Mouse (Mus musculus): Measurements from ENCODE around the gene Satb2. TPM values are rescaled to one million over a fixed set of nuclear protein-coding genes. Genes with fewer than 3 reads are reported as not detected.

The Satb2 gene
- polyA plus RNA-seq, 1 experiment: 1.8 TPM

DNA sequence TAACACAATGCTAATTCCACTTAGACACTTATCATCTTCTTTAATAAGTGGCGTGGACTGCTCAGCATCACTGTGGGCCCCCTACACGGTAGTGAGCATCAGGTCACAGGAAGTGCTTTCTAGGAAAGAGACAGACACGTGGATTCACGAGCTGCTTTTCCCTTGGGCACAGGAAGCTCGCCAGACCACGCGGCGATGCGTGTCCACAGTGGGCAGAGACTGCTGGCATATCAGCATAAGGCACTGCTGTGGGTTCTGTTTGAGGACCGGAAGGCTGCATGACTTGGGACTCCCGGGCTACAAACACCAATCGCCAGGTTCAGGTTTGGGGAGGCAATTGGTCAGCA is 22.7 kb downstream of the Satb2 start:
- TF ChIP-seq SRF (IDR thresholded peaks at IDR 0.05; ENCODE audit: control insufficient read depth, insufficient read length, low read depth) (no peak), USF1 (IDR thresholded peaks at IDR 0.05; ENCODE audit: low read depth) (no peak), CEBPB (IDR thresholded peaks at IDR 0.05; ENCODE audit: insufficient read depth, poor library complexity, severe bottlenecking) (no peak), MAX (IDR thresholded peaks at IDR 0.05; ENCODE audit: low read depth) (no peak), REST (IDR thresholded peaks at IDR 0.05; ENCODE audit: insufficient read depth, insufficient read length) (no peak)
- Histone ChIP-seq H3ac (ENCODE audit: control insufficient read depth, insufficient read length) (no peak overlapping the region), H3K27me3 (ENCODE audit: control insufficient read depth, insufficient read depth, insufficient read length) (no peaks in the 10 kb centered on the region), H3K4me2 (ENCODE audit: low read depth) (no peak overlapping the region), H3K79me2 (ENCODE audit: control insufficient read depth, insufficient read depth) (no peaks in the 10 kb centered on the region), H3K36me3 (ENCODE audit: control insufficient read depth, insufficient read depth) (peaks cover 3% of the 10 kb centered on the region), H3K4me3 (no peak overlapping the region)

DNA sequence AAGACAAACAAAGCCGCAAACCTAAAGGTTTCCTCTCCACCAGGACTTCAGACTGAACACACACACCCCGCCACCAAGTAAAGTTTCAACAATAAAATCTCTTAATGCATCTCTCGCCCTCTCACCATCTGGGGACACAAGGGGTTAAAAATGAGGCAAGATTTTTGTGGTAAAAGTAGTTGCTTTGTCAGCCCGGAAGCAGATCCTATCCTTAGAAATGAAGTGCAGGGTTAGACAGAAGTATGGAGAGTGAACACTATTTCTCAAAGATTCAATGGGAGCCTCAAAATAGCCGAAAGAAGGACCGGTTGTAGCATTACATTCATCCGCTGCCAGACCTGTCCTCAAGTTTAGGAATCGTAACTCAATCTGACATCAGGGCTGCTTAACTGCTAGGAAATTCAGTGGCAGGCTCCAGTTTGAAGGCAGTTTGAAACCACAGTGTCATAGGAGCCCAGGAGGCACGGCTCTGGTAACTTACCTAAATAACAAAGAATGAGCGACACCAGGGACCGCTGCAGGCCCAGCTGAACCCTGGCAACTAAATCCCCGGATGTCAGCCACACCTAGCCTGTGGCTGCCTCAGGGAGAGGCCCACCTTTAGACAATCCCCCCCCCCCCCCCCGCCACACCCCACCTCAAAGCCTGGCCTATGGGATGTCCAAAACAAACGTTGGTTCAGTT is 23.3 kb downstream of the Satb2 start:
- no peak overlapping the region for H3ac ChIP-seq (ENCODE audit: control insufficient read depth, insufficient read length)
- TF ChIP-seq TCF12 (IDR thresholded peaks at IDR 0.05; ENCODE audit: insufficient read depth, poor library complexity, severe bottlenecking) (no peak), POLR2AphosphoS2 (IDR thresholded peaks at IDR 0.05; ENCODE audit: insufficient read length, low read depth) (no peak), POLR2A (IDR thresholded peaks at IDR 0.05; ENCODE audit: insufficient read length, low read depth) (no peak), SRF (IDR thresholded peaks at IDR 0.05; ENCODE audit: control insufficient read depth, insufficient read length, low read depth) (no peak), TCF3 (IDR thresholded peaks at IDR 0.05; ENCODE audit: insufficient read length, low read depth) (no peak), USF1 (IDR thresholded peaks at IDR 0.05; ENCODE audit: low read depth) (no peak), MYOD1 (IDR thresholded peaks at IDR 0.05; ENCODE audit: control insufficient read depth in 1 of 3, insufficient read length in 2 of 3, low read depth in 2 of 3) (no peak), REST (IDR thresholded peaks at IDR 0.05; ENCODE audit: insufficient read depth, insufficient read length) (no peak), MAX (IDR thresholded peaks at IDR 0.05; ENCODE audit: low read depth) (no peak), CEBPB (IDR thresholded peaks at IDR 0.05; ENCODE audit: insufficient read depth, poor library complexity, severe bottlenecking) (no peak), MYOG (IDR thresholded peaks at IDR 0.05; ENCODE audit: control insufficient read depth in 1 of 3, insufficient read depth in 1 of 3, insufficient read length in 2 of 3, low read depth in 2 of 3) (no peak), E2F4 (IDR thresholded peaks at IDR 0.05; ENCODE audit: insufficient read depth) (no peak)
- H3K27me3 ChIP-seq (ENCODE audit: control insufficient read depth, insufficient read depth, insufficient read length): no peaks in the 10 kb centered on the region
- H3K4me2 ChIP-seq (ENCODE audit: low read depth): no peak overlapping the region
- H3K79me2 ChIP-seq (ENCODE audit: control insufficient read depth, insufficient read depth): no peaks in the 10 kb centered on the region
- no peak overlapping the region for H3K4me3 ChIP-seq
- H3K36me3 ChIP-seq (ENCODE audit: control insufficient read depth, insufficient read depth): peaks cover 4% of the 10 kb centered on the region

DNA sequence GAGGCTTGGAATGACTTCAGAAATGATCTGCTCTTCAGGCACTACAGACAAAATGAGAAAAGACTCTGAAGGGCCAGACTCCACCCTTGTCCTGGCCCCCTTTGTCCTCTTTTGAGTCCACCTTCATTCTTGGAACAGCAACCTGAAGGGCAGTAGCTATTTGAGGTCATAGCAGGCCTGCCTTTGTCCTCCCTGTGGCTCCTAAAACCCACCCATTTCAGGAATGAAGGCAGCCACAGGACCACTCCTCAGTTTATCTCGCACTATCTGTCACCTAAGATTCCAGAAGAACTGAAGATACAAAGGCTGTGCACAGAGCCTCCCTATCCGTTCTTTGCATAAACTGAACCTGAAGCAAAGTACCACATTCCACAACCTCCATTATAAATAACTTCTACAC is 24.9 kb downstream of the Satb2 start:
- no peak overlapping the region for H3ac ChIP-seq (ENCODE audit: control insufficient read depth, insufficient read length)
- H3K4me2 ChIP-seq (ENCODE audit: low read depth): no peak overlapping the region
- H3K4me3 ChIP-seq: no peak overlapping the region
- H3K36me3 ChIP-seq (ENCODE audit: control insufficient read depth, insufficient read depth): peaks cover 10% of the 10 kb centered on the region
- no peaks in the 10 kb centered on the region for H3K79me2 ChIP-seq (ENCODE audit: control insufficient read depth, insufficient read depth)
- no peak for TF ChIP-seq CEBPB (IDR thresholded peaks at IDR 0.05; ENCODE audit: insufficient read depth, poor library complexity, severe bottlenecking)
- no peak for TF ChIP-seq POLR2A (IDR thresholded peaks at IDR 0.05; ENCODE audit: insufficient read length, low read depth)
- no peak for TF ChIP-seq TCF12 (IDR thresholded peaks at IDR 0.05; ENCODE audit: insufficient read depth, poor library complexity, severe bottlenecking)
- no peak for TF ChIP-seq POLR2AphosphoS2 (IDR thresholded peaks at IDR 0.05; ENCODE audit: insufficient read length, low read depth)
- TF ChIP-seq USF1 (IDR thresholded peaks at IDR 0.05; ENCODE audit: low read depth): no peak
- no peak for TF ChIP-seq TCF3 (IDR thresholded peaks at IDR 0.05; ENCODE audit: insufficient read length, low read depth)
- TF ChIP-seq SRF (IDR thresholded peaks at IDR 0.05; ENCODE audit: control insufficient read depth, insufficient read length, low read depth): no peak
- TF ChIP-seq MAX (IDR thresholded peaks at IDR 0.05; ENCODE audit: low read depth): no peak
- no peak for TF ChIP-seq MYOG (IDR thresholded peaks at IDR 0.05; ENCODE audit: control insufficient read depth in 1 of 3, insufficient read depth in 1 of 3, insufficient read length in 2 of 3, low read depth in 2 of 3)
- TF ChIP-seq MYOD1 (IDR thresholded peaks at IDR 0.05; ENCODE audit: control insufficient read depth in 1 of 3, insufficient read length in 2 of 3, low read depth in 2 of 3): no peak
- TF ChIP-seq REST (IDR thresholded peaks at IDR 0.05; ENCODE audit: insufficient read depth, insufficient read length): no peak
- no peak for TF ChIP-seq E2F4 (IDR thresholded peaks at IDR 0.05; ENCODE audit: insufficient read depth)
- no peaks in the 10 kb centered on the region for H3K27me3 ChIP-seq (ENCODE audit: control insufficient read depth, insufficient read depth, insufficient read length)

DNA sequence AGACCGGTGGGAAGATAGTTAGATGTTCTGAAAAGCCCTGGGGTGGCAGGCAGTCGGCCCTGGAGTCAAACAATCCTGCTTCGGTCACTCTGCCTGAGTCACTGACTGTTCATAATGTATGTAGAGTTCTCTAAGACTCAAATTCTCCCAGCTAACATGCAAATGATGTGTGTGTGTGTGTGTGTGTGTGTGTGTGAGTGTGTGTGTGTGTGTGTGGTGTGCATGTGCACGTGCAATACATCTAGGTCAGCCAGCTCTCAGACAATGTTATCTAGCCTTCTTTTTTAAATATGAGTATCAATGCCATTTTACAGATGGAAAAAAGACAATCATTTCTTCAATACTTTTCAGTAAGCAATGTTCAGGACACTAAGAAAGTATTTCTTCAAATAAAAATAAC is 26.5 kb downstream of the Satb2 start:
- H3ac ChIP-seq (ENCODE audit: control insufficient read depth, insufficient read length): no peak overlapping the region
- no peak overlapping the region for H3K4me3 ChIP-seq
- TF ChIP-seq REST (IDR thresholded peaks at IDR 0.05; ENCODE audit: insufficient read depth, insufficient read length) (no peak), MAX (IDR thresholded peaks at IDR 0.05; ENCODE audit: low read depth) (no peak), E2F4 (IDR thresholded peaks at IDR 0.05; ENCODE audit: insufficient read depth) (no peak), TCF3 (IDR thresholded peaks at IDR 0.05; ENCODE audit: insufficient read length, low read depth) (no peak), POLR2AphosphoS2 (IDR thresholded peaks at IDR 0.05; ENCODE audit: insufficient read length, low read depth) (no peak), POLR2A (IDR thresholded peaks at IDR 0.05; ENCODE audit: insufficient read length, low read depth) (no peak), USF1 (IDR thresholded peaks at IDR 0.05; ENCODE audit: low read depth) (no peak), MYOG (IDR thresholded peaks at IDR 0.05; ENCODE audit: control insufficient read depth in 1 of 3, insufficient read depth in 1 of 3, insufficient read length in 2 of 3, low read depth in 2 of 3) (no peak), SRF (IDR thresholded peaks at IDR 0.05; ENCODE audit: control insufficient read depth, insufficient read length, low read depth) (no peak), CEBPB (IDR thresholded peaks at IDR 0.05; ENCODE audit: insufficient read depth, poor library complexity, severe bottlenecking) (no peak), MYOD1 (IDR thresholded peaks at IDR 0.05; ENCODE audit: control insufficient read depth in 1 of 3, insufficient read length in 2 of 3, low read depth in 2 of 3) (no peak), TCF12 (IDR thresholded peaks at IDR 0.05; ENCODE audit: insufficient read depth, poor library complexity, severe bottlenecking) (no peak)
- H3K36me3 ChIP-seq (ENCODE audit: control insufficient read depth, insufficient read depth): peaks cover 10% of the 10 kb centered on the region
- no peak overlapping the region for H3K4me2 ChIP-seq (ENCODE audit: low read depth)
- H3K27me3 ChIP-seq (ENCODE audit: control insufficient read depth, insufficient read depth, insufficient read length): no peaks in the 10 kb centered on the region
- H3K79me2 ChIP-seq (ENCODE audit: control insufficient read depth, insufficient read depth): no peaks in the 10 kb centered on the region
